Mouse (Mus musculus) heart, embryonic 11.5 days (tissue): ENCODE measurements around the gene Olfr549. TPM values are rescaled to one million over a fixed set of nuclear protein-coding genes. Genes with fewer than 3 reads are reported as not detected.

ENCODE experiments used
- ATAC-seq: fragments of 200-750 bp; cut with Nextera tagmentation; replicated peaks from 2 replicates; pipeline ENCODE4 v1.8.0; 2017; ENCODE audit warnings: moderate library complexity; ENCODE audit not compliant: insufficient number of reproducible peaks, low FRiP score, low TSS enrichment
- H3K27ac ChIP-seq: fragments of 300-500 bp; sonication (generic); 2 replicates; pipeline ENCODE4 v1.5.1; 2014; ENCODE audit warnings: mild to moderate bottlenecking, low read depth, low read length
- H3K27me3 ChIP-seq: fragments of 300-500 bp; sonication (generic); 2 replicates; pipeline ENCODE4 v1.6.1; 2014; ENCODE audit warnings: mild to moderate bottlenecking, low read length, mixed read lengths; ENCODE audit not compliant: control insufficient read depth, insufficient read depth
- H3K36me3 ChIP-seq: fragments of 300-500 bp; sonication (generic); 2 replicates; pipeline ENCODE4 v1.6.1; 2014; ENCODE audit warnings: mild to moderate bottlenecking, low read length, moderate library complexity, mixed read lengths; ENCODE audit not compliant: control insufficient read depth, insufficient read depth
- H3K4me1 ChIP-seq: fragments of 300-500 bp; sonication (generic); 2 replicates; pipeline ENCODE4 v1.6.1; 2014; ENCODE audit warnings: low read length; ENCODE audit not compliant: control insufficient read depth, insufficient read depth
- H3K4me2 ChIP-seq: fragments of 300-500 bp; sonication (generic); 2 replicates; pipeline ENCODE4 v1.6.1; 2014; ENCODE audit warnings: mild to moderate bottlenecking, moderate library complexity
- H3K4me3 ChIP-seq: fragments of 300-500 bp; sonication (generic); 2 replicates; pipeline ENCODE4 v1.5.1; 2014; ENCODE audit warnings: low read depth, low read length
- H3K9ac ChIP-seq: fragments of 300-500 bp; sonication (generic); 2 replicates; pipeline ENCODE4 v1.6.1; 2014; ENCODE audit warnings: mild to moderate bottlenecking, low read depth, low read length, moderate library complexity
- H3K9me3 ChIP-seq: fragments of 300-500 bp; sonication (generic); replicated peaks from 2 replicates; pipeline ENCODE4 v1.6.1; 2016; ENCODE audit warnings: low read length; ENCODE audit not compliant: control insufficient read depth
- WGBS: fragments of 180-500 bp; shearing (Covaris S2); extraction: QIAGEN DNeasy Blood & Tissue Kit; methylation state at CpG from one replicate; pipeline ENCODE4 v1.1.7; 2014; ENCODE audit not compliant: insufficient replicate concordance; 5-methylcytosine and 5-hydroxymethylcytosine counted together
- polyA plus RNA-seq: library from polyadenylated mRNA; unstranded; fragments of >200 nt; fragmentation: Nextera tagmentation; extraction: Ambion mirVana; gene quantifications from 2 replicates; pipeline ENCODE4 v1.2.1, GENCODE M21; 2014

Olfr549 gene
- polyA plus RNA-seq, 1 experiment from 2014 or later, result not detected

GRCm38 (mm10) chr7:102566219-102566618 lies 16.5 kb downstream of the Olfr549 start:
- Histone ChIP-seq H3K4me1 (no peaks in the 10 kb centered on the region), H3K4me3 (no peak overlapping the region), H3K27me3 (no peaks in the 10 kb centered on the region), H3K36me3 (no peaks in the 10 kb centered on the region), H3K27ac (no peak overlapping the region), H3K9ac (no peak overlapping the region), H3K9me3 (no peaks in the 10 kb centered on the region), H3K4me2 (no peak overlapping the region)
- WGBS, result 89% methylated on average over 4 of the region's 4 CpGs
- no peak for ATAC-seq

- Histone ChIP-seq H3K4me3 (no peak within 1 kb of the TSS), H3K4me2 (no peak within 1 kb of the TSS), H3K9ac (no peak within 1 kb of the TSS), H3K4me1 (no peaks in the 10 kb centered on the region), H3K36me3 (no peaks in the 10 kb centered on the region), H3K9me3 (no peaks in the 10 kb centered on the region), H3K27ac (no peak within 1 kb of the TSS), H3K27me3 (no peaks in the 10 kb centered on the region)
- 90% methylated on average over 8 of the region's 8 CpGs for WGBS
- no peak for ATAC-seq
Measured at GRCm38 (mm10) chr7:102571142-102571541, 21.5 kb downstream of the Olfr549 start, which contains the start of gene Olfr550. TSS of gene Olfr550 (plus strand) at chr7:102571442.

- H3K4me3 ChIP-seq, result no peak overlapping the region
- H3K27ac ChIP-seq, result no peak overlapping the region
- H3K9me3 ChIP-seq, result no peaks in the 10 kb centered on the region
- no peak overlapping the region for H3K9ac ChIP-seq
- H3K36me3 ChIP-seq, result no peaks in the 10 kb centered on the region
- H3K27me3 ChIP-seq, result no peaks in the 10 kb centered on the region
- ATAC-seq, result no peak
- WGBS, result 54% methylated on average over 3 of the region's 3 CpGs
- no peak overlapping the region for H3K4me2 ChIP-seq
- H3K4me1 ChIP-seq, result no peaks in the 10 kb centered on the region
Measured at GRCm38 (mm10) chr7:102573174-102573830, 23.6 kb downstream of the Olfr549 start.

- 60% methylated on average over 6 of the region's 6 CpGs for WGBS
- no peak for ATAC-seq
- Histone ChIP-seq H3K9me3 (no peaks in the 10 kb centered on the region), H3K27ac (no peak overlapping the region), H3K4me3 (no peak overlapping the region), H3K9ac (no peak overlapping the region), H3K4me1 (no peaks in the 10 kb centered on the region), H3K27me3 (no peaks in the 10 kb centered on the region), H3K4me2 (no peak overlapping the region), H3K36me3 (no peaks in the 10 kb centered on the region)
Measured at GRCm38 (mm10) chr7:102575998-102576397, 26.3 kb downstream of the Olfr549 start.

GRCm38 (mm10) chr7:102591786-102592185 lies 42.1 kb downstream of the Olfr549 start, which contains the start of gene Olfr551:
TSS of gene Olfr551 (minus strand) at chr7:102591886.
- H3K36me3 ChIP-seq, result no peaks in the 10 kb centered on the region
- ATAC-seq, result no peak
- no peak within 1 kb of the TSS for H3K4me2 ChIP-seq
- H3K27me3 ChIP-seq, result no peaks in the 10 kb centered on the region
- no peak within 1 kb of the TSS for H3K9ac ChIP-seq
- no peaks in the 10 kb centered on the region for H3K9me3 ChIP-seq
- H3K4me3 ChIP-seq, result no peak within 1 kb of the TSS
- no peak within 1 kb of the TSS for H3K27ac ChIP-seq
- WGBS, result 86% methylated on average over 3 of the region's 3 CpGs
- no peaks in the 10 kb centered on the region for H3K4me1 ChIP-seq

- Histone ChIP-seq H3K27me3 (no peaks in the 10 kb centered on the region), H3K4me3 (no peak within 1 kb of the TSS), H3K27ac (no peak within 1 kb of the TSS), H3K36me3 (no peaks in the 10 kb centered on the region), H3K4me2 (no peak within 1 kb of the TSS), H3K9ac (no peak within 1 kb of the TSS), H3K9me3 (no peaks in the 10 kb centered on the region), H3K4me1 (no peaks in the 10 kb centered on the region)
- 25% methylated on average over 1 of the region's 1 CpGs for WGBS
- no peak for ATAC-seq
Measured at GRCm38 (mm10) chr7:102597378-102598031, 47.8 kb downstream of the Olfr549 start, which contains the start of gene Olfr552. TSS of gene Olfr552 (plus strand) at chr7:102597770.

Other genes with a start within 250 kb of the Olfr549 start
- 160 and 162 TPM in 2 replicates for gene Rrm1, start 108.2 kb upstream of the Olfr549 start, polyA plus RNA-seq
- gene Olfr543, start 68.2 kb upstream of the Olfr549 start, polyA plus RNA-seq, result 1.0 TPM in 1 of 2 replicates, not detected in the other
- 0.07 and 0.13 TPM in 2 replicates for gene Olfr544, start 61.6 kb upstream of the Olfr549 start, polyA plus RNA-seq
- not detected in 2 replicates for gene Olfr545, start 50.3 kb upstream of the Olfr549 start, polyA plus RNA-seq
- not detected in 2 replicates for gene Olfr547, start 15.1 kb upstream of the Olfr549 start, polyA plus RNA-seq
- not detected in 2 replicates for gene Olfr548-ps1, start 9.0 kb upstream of the Olfr549 start, polyA plus RNA-seq
- 0.63 and 0.73 TPM in 2 replicates for gene Trim21, start 15.6 kb downstream of the Olfr549 start, polyA plus RNA-seq
- not detected in 2 replicates for gene Olfr550, start 21.6 kb downstream of the Olfr549 start, polyA plus RNA-seq
- not detected in 2 replicates for gene Olfr551, start 42.0 kb downstream of the Olfr549 start, polyA plus RNA-seq
- gene Olfr552, start 47.9 kb downstream of the Olfr549 start, polyA plus RNA-seq, result not detected in 2 replicates
- gene Olfr553, start 68.3 kb downstream of the Olfr549 start, polyA plus RNA-seq, result not detected in 2 replicates
- gene Olfr554, start 88.6 kb downstream of the Olfr549 start, polyA plus RNA-seq, result not detected in 2 replicates
- gene Olfr555, start 109.0 kb downstream of the Olfr549 start, polyA plus RNA-seq, result not detected in 2 replicates
- not detected in 2 replicates for gene Olfr556, start 115.0 kb downstream of the Olfr549 start, polyA plus RNA-seq
- 14.0 and 16.5 TPM in 2 replicates for gene Trim68, start 137.5 kb downstream of the Olfr549 start, polyA plus RNA-seq
- gene Olfr557, start 146.0 kb downstream of the Olfr549 start, polyA plus RNA-seq, result not detected in 2 replicates
- gene Olfr558, start 152.3 kb downstream of the Olfr549 start, polyA plus RNA-seq, result not detected in 2 replicates
- not detected in 2 replicates for gene Olfr33, start 169.2 kb downstream of the Olfr549 start, polyA plus RNA-seq
- gene Olfr559, start 177.6 kb downstream of the Olfr549 start, polyA plus RNA-seq, result not detected in 2 replicates
- not detected in 2 replicates for gene Olfr560, start 209.5 kb downstream of the Olfr549 start, polyA plus RNA-seq
- 0.10 TPM in 1 of 2 replicates, not detected in the other for gene Olfr78, start 209.6 kb downstream of the Olfr549 start, polyA plus RNA-seq
- not detected in 2 replicates for gene Olfr561, start 221.4 kb downstream of the Olfr549 start, polyA plus RNA-seq